Mouse (Mus musculus) layer of hippocampus, adult 18-20 months (tissue): ENCODE data around the gene Ubl4a. TPM values are rescaled to one million over a fixed set of nuclear protein-coding genes. Genes with fewer than 3 reads are reported as not detected.

ENCODE experiments used
- microRNA-seq, 2 experiments: library from miRNA; unstranded; fragments of <30 nt; microRNA quantifications; one replicate each; pipeline ENCODE4 v1.2.0; 2021
- total RNA-seq, 2 experiments: library from RNA; stranded (reverse); gene quantifications; 2 replicates each; pipeline ENCODE4 v1.2.3; 2021

Ubl4a gene
- total RNA-seq, 2 experiments from 2014 or later: 61.5 to 61.8 TPM

Small RNAs within 50 kb of the gene (microRNA-seq; reads per million reads assigned to microRNA genes)
- gene Mir7092: 0 to 0.59 reads per million in 2 experiments

Other genes with a start within 250 kb of the Ubl4a start
- gene Opn1mw, start 245.8 kb downstream of the Ubl4a start, total RNA-seq: under 1 TPM; 0.51 to 0.62 TPM
- 10 to 100 TPM; 95.9 to 97.0 TPM for gene Mecp2, start 237.9 kb downstream of the Ubl4a start, total RNA-seq
- gene Tex28, start 205.4 kb downstream of the Ubl4a start, total RNA-seq: not detected
- not detected for gene Tktl1, start 196.0 kb downstream of the Ubl4a start, total RNA-seq
- gene Flna, start 123.4 kb downstream of the Ubl4a start, total RNA-seq: 10 to 100 TPM; 44.8 to 52.5 TPM
- 10 to 100 TPM; 37.2 to 43.0 TPM for gene Emd, start 118.5 kb downstream of the Ubl4a start, total RNA-seq
- 100 to 1,000 TPM; 185 to 211 TPM for gene Rpl10, start 102.4 kb downstream of the Ubl4a start, total RNA-seq
- gene Taz, start 91.3 kb downstream of the Ubl4a start, total RNA-seq: 10 to 100 TPM; 57.7 to 60.7 TPM
- gene Dnase1l1, start 90.9 kb downstream of the Ubl4a start, total RNA-seq: 1 to 10 TPM; 2.4 to 2.6 TPM
- gene Atp6ap1, start 76.1 kb downstream of the Ubl4a start, total RNA-seq: 100 to 1,000 TPM; 327 to 335 TPM
- 100 to 1,000 TPM; 615 to 618 TPM for gene Gdi1, start 68.2 kb downstream of the Ubl4a start, total RNA-seq
- gene Fam50a, start 60.2 kb downstream of the Ubl4a start, total RNA-seq: 10 to 100 TPM; 24.6 to 30.3 TPM
- gene Plxna3, start 44.2 kb downstream of the Ubl4a start, total RNA-seq: 10 to 100 TPM; 22.2 to 23.0 TPM
- 10 to 100 TPM; 19.7 to 24.0 TPM for gene Lage3, start 19.6 kb downstream of the Ubl4a start, total RNA-seq
- 1 to 10 TPM; 2.3 to 2.6 TPM for gene Slc10a3, start 131 bp upstream of the Ubl4a start, total RNA-seq
- 10 to 100 TPM; 15.4 to 20.8 TPM for gene Fam3a, start 20.1 kb upstream of the Ubl4a start, total RNA-seq
- 10 to 100 TPM; 49.7 to 51.5 TPM for gene Ikbkg, start 20.1 kb upstream of the Ubl4a start, total RNA-seq
- 10 to 100 TPM; 26.0 to 29.3 TPM for gene G6pdx, start 56.0 kb upstream of the Ubl4a start, total RNA-seq
- gene Gm6880, start 108.2 kb upstream of the Ubl4a start, total RNA-seq: not detected
- not detected for gene Olfr1326-ps1, start 201.7 kb upstream of the Ubl4a start, total RNA-seq
- gene Olfr1325, start 219.5 kb upstream of the Ubl4a start, total RNA-seq: not detected